8 mouse cellular contexts compared by ENCODE assay signal in the genomic region with DNA sequence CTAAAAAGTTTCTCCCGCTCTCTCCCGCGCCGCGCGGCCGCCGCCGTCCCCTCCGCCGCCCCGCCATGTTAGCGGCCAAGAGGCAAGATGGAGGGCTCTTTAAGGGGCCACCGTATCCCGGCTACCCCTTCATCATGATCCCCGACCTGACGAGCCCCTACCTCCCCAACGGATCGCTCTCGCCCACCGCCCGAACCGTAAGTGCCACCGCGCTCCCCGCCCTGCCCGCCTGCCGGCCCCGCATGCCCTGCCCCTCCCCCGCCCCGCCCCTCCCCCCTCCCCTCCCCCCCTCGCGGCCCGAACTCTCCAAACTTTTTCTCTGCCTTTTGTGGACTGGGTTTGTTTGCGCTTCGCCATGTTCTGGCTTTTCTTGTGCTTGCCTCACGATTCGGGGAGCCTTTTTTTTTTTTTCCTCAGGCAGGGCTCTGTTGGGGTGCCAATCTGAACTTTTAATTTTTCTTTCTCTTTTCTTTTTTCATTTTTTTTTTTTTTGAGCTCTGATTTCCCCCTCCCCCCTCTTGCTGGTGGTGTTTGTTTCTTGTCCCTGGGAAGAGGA. TPM values are rescaled to one million over a fixed set of nuclear protein-coding genes. Genes with fewer than 3 reads are reported as not detected.
DNase-seq lines count a peak whose midpoint lies in the region; ATAC-seq and TF ChIP-seq lines count a peak whose summit lies in the region.

No protein-coding gene starts in this region.

- H3K4me1 ChIP-seq in embryonic facial prominence, embryonic 15.5 days = peaks cover 35% of the 10 kb centered on the region
- peaks cover 54% of the 10 kb centered on the region for H3K4me1 ChIP-seq in limb, embryonic 12.5 days (replicated peaks)
- H3K4me1 ChIP-seq in midbrain, embryonic 14.5 days (ENCODE audit: control insufficient read depth, insufficient read depth, low read length) = peaks cover 41% of the 10 kb centered on the region
- peaks cover 18% of the 10 kb centered on the region for H3K4me1 ChIP-seq in thymus, adult 2 months (replicated peaks; ENCODE audit: control insufficient read depth, insufficient read depth, low read length)

- no peaks in the 10 kb centered on the region for H3K36me3 ChIP-seq in embryonic facial prominence, embryonic 15.5 days
- H3K36me3 ChIP-seq in limb, embryonic 12.5 days = 0 out of 2 replicates have a peak, but pooled peaks cover 7% of the 10 kb centered on the region
- no peaks in the 10 kb centered on the region for H3K36me3 ChIP-seq in midbrain, embryonic 14.5 days (ENCODE audit: control insufficient read depth, insufficient read depth, low read length)
- no peaks in the 10 kb centered on the region for H3K36me3 ChIP-seq in thymus, adult 2 months (ENCODE audit: control insufficient read depth, insufficient read depth, low read length)

- TF ChIP-seq CTCF in thymus, adult 2 months (IDR thresholded peaks at IDR 0.05; ENCODE audit: borderline replicate concordance, control insufficient read depth, extremely low read depth, insufficient read depth, low read length, poor library complexity) = no peak

- no peak for ATAC-seq in embryonic facial prominence, embryonic 15.5 days (ENCODE audit: insufficient number of reproducible peaks, low FRiP score, low TSS enrichment, low read depth)
- ATAC-seq in limb, embryonic 12.5 days (ENCODE audit: insufficient number of reproducible peaks, insufficient read depth, low FRiP score, low TSS enrichment, low read depth) = no peak
- ATAC-seq in midbrain, embryonic 14.5 days (ENCODE audit: low FRiP score, low TSS enrichment) = peak; percentile 8
- no peak for ATAC-seq in cerebellum, adult (ENCODE audit: insufficient number of reproducible peaks, low FRiP score, low TSS enrichment)

- peak overlapping the region; percentile 89 for H3K9ac ChIP-seq in embryonic facial prominence, embryonic 15.5 days
- peak overlapping the region; percentile 100 for H3K9ac ChIP-seq in limb, embryonic 12.5 days (replicated peaks)
- peak overlapping the region; percentile 92 for H3K9ac ChIP-seq in midbrain, embryonic 14.5 days (replicated peaks; ENCODE audit: low read length)

- H3K27ac ChIP-seq in embryonic facial prominence, embryonic 15.5 days (replicated peaks) = peak overlapping the region; percentile 99
- H3K27ac ChIP-seq in limb, embryonic 12.5 days = peak overlapping the region; percentile 100
- H3K27ac ChIP-seq in midbrain, embryonic 14.5 days (replicated peaks; ENCODE audit: low read depth, low read length) = peak overlapping the region; percentile 97
- no peak overlapping the region for H3K27ac ChIP-seq in thymus, adult 2 months (ENCODE audit: control insufficient read depth, insufficient read depth, low read length)

- no peaks in the 10 kb centered on the region for H3K9me3 ChIP-seq in embryonic facial prominence, embryonic 15.5 days (replicated peaks)
- H3K9me3 ChIP-seq in limb, embryonic 12.5 days = no peaks in the 10 kb centered on the region
- H3K9me3 ChIP-seq in midbrain, embryonic 14.5 days (ENCODE audit: control insufficient read depth, low read length) = no peaks in the 10 kb centered on the region

- peak; percentile 9 to 18 for DNase-seq in thymus, adult 18-20 months
- no peak for DNase-seq in thymus, postnatal 4 days
- peak; percentile 68 to 82 for DNase-seq in heart, postnatal 36 days
- DNase-seq in midbrain, embryonic 14.5 days = peak; percentile 67
- peak; percentile 24 for DNase-seq in thymus, adult 2 months

- 0% methylated on average over 29 of the region's 38 CpGs for WGBS in embryonic facial prominence, embryonic 15.5 days
- WGBS in limb, embryonic 12.5 days = 1% methylated on average over 33 of the region's 38 CpGs
- under 1% methylated on average over 33 of the region's 38 CpGs for WGBS in midbrain, embryonic 14.5 days
- WGBS in thymus, adult 2 months = 1% methylated on average over 31 of the region's 38 CpGs

- intact Hi-C loops in heart, postnatal 36 days (cut with DNase I) = loop anchor here (2.0 to 10.0 kb wide), 5 partner anchors 49 to 392 kb away; no protein-coding TSS in a partner anchor

- peak overlapping the region; percentile 83 for H3K4me3 ChIP-seq in embryonic facial prominence, embryonic 15.5 days (replicated peaks)
- H3K4me3 ChIP-seq in limb, embryonic 12.5 days (replicated peaks) = peak overlapping the region; percentile 94
- H3K4me3 ChIP-seq in midbrain, embryonic 14.5 days (replicated peaks; ENCODE audit: low read depth, low read length) = peak overlapping the region; percentile 60
- peak overlapping the region; percentile 62 for H3K4me3 ChIP-seq in thymus, adult 2 months (ENCODE audit: control insufficient read depth, insufficient read depth, low read length)

- H3K27me3 ChIP-seq in embryonic facial prominence, embryonic 15.5 days = no peaks in the 10 kb centered on the region
- H3K27me3 ChIP-seq in limb, embryonic 12.5 days = no peaks in the 10 kb centered on the region
- H3K27me3 ChIP-seq in midbrain, embryonic 14.5 days (ENCODE audit: control insufficient read depth, insufficient read depth, low read length) = no peaks in the 10 kb centered on the region; the same call in 1 of the 2 replicates
- no peaks in the 10 kb centered on the region; the same call in 1 of the 2 replicates for H3K27me3 ChIP-seq in thymus, adult 2 months (ENCODE audit: control insufficient read depth, insufficient read depth, low read length)

- TF ChIP-seq POLR2A in thymus, adult 2 months (IDR thresholded peaks at IDR 0.05; ENCODE audit: control insufficient read depth, extremely low read depth, insufficient read depth, low read length, poor library complexity) = no peak

- H3K4me2 ChIP-seq in embryonic facial prominence, embryonic 15.5 days (replicated peaks) = peak overlapping the region; percentile 74
- H3K4me2 ChIP-seq in limb, embryonic 12.5 days = peak overlapping the region; percentile 90
- peak overlapping the region; percentile 72 for H3K4me2 ChIP-seq in midbrain, embryonic 14.5 days (ENCODE audit: low read length)

RNA-seq across cellular contexts. Expression of a gene that starts 1.5 kb away (rescaled TPM):
- 101 and 108 TPM in 2 replicates for polyA plus RNA-seq in embryonic facial prominence, embryonic 15.5 days (2015; fragmentation: Nextera tagmentation; extraction: Ambion mirVana)
- total RNA-seq in heart, postnatal 36 days (2021) = 10 to 100 TPM; 11.9 to 17.9 TPM
- 189 and 195 TPM in 2 replicates for polyA plus RNA-seq in limb, embryonic 12.5 days (2016; fragmentation: Nextera tagmentation; extraction: Ambion mirVana)
- polyA plus RNA-seq in midbrain, embryonic 14.5 days (2014; fragmentation: Nextera tagmentation; extraction: Ambion mirVana) = 720 and 768 TPM in 2 replicates
- polyA plus RNA-seq in thymus, adult 2 months (2012; rRNA removed) = 7.6 and 10.2 TPM in 2 replicates
